Mouse (Mus musculus) midbrain, postnatal 0 days (tissue): ENCODE results near the gene Frmd4b. TPM values are rescaled to one million over a fixed set of nuclear protein-coding genes. Genes with fewer than 3 reads are reported as not detected.
"Not testable (repeated sequence)": the region's sequence is repeated elsewhere in the genome, so short reads cannot be mapped to it uniquely, and the experiment has no call there.

Source experiments
- ATAC-seq: fragments of 200-750 bp; cut with Nextera tagmentation; 2 replicates; pipeline ENCODE4 v1.8.0; 2017; ENCODE audit warnings: moderate number of reproducible peaks, mild to moderate bottlenecking, moderate TSS enrichment, moderate library complexity; ENCODE audit not compliant: low FRiP score
- DNase-seq: peaks from one replicate; pipeline ENCODE4 v3.0.0-alpha.2; 2015; ENCODE audit warnings: low spot score
- H3K27ac ChIP-seq: fragments of 300-500 bp; sonication (generic); 2 replicates; pipeline ENCODE4 v1.5.1; 2014; ENCODE audit warnings: low read depth, mild to moderate bottlenecking, low read length, mixed read lengths
- H3K27me3 ChIP-seq: fragments of 300-500 bp; sonication (generic); 2 replicates; pipeline ENCODE4 v1.6.1; 2014; ENCODE audit warnings: low read length, control low read depth, mixed read lengths; ENCODE audit not compliant: insufficient read depth
- H3K36me3 ChIP-seq: fragments of 300-500 bp; sonication (generic); 2 replicates; pipeline ENCODE4 v1.6.1; 2014; ENCODE audit warnings: low read length, control low read depth, mixed read lengths; ENCODE audit not compliant: insufficient read depth
- H3K4me1 ChIP-seq: fragments of 300-500 bp; sonication (generic); 2 replicates; pipeline ENCODE4 v1.6.1; 2014; ENCODE audit warnings: mild to moderate bottlenecking, control low read depth, antibody characterized with exemption, low read length, mixed read lengths; ENCODE audit not compliant: insufficient read depth
- H3K4me2 ChIP-seq: fragments of 300-500 bp; sonication (generic); 2 replicates; pipeline ENCODE4 v1.6.1; 2014; ENCODE audit warnings: low read depth, mild to moderate bottlenecking, low read length, mixed read lengths; ENCODE audit not compliant: poor library complexity, severe bottlenecking
- H3K4me3 ChIP-seq: fragments of 300-500 bp; sonication (generic); 2 replicates; pipeline ENCODE4 v1.5.1; 2014; ENCODE audit warnings: low read depth, mild to moderate bottlenecking, low read length, moderate library complexity
- H3K9ac ChIP-seq: fragments of 300-500 bp; sonication (generic); replicated peaks from 2 replicates; pipeline ENCODE4 v1.6.1; 2014; ENCODE audit warnings: mild to moderate bottlenecking, low read length, moderate library complexity, mixed read lengths; ENCODE audit not compliant: poor library complexity, severe bottlenecking
- H3K9me3 ChIP-seq: fragments of 300-500 bp; sonication (generic); 2 replicates; pipeline ENCODE4 v1.6.1; 2016; ENCODE audit warnings: low read length, control low read depth
- CTCF ChIP-seq: IDR thresholded peaks from 2 replicates; pipeline ENCODE4 v1.5.1; 2016; ENCODE audit warnings: antibody characterized with exemption, mild to moderate bottlenecking
- WGBS: fragments of 180-500 bp; shearing (Covaris S2); extraction: QIAGEN DNeasy Blood & Tissue Kit; methylation state at CpG from one replicate; pipeline ENCODE4 v1.1.7; 2014; 5-methylcytosine and 5-hydroxymethylcytosine counted together
- polyA plus RNA-seq: library from polyadenylated mRNA; unstranded; fragments of >200 nt; fragmentation: Nextera tagmentation; extraction: Ambion mirVana; gene quantifications from 2 replicates; pipeline ENCODE4 v1.2.1, GENCODE M21; 2015
- total RNA-seq: library from RNA; depleted of rRNA; stranded (reverse); fragments of >200 nt; gene quantifications from 2 replicates; pipeline ENCODE4 v1.2.3, GENCODE M21; 2014

Gene Frmd4b
- total and polyA plus RNA-seq, 2 experiments from 2014 or later, result 7.9 to 20.7 TPM

DNA sequence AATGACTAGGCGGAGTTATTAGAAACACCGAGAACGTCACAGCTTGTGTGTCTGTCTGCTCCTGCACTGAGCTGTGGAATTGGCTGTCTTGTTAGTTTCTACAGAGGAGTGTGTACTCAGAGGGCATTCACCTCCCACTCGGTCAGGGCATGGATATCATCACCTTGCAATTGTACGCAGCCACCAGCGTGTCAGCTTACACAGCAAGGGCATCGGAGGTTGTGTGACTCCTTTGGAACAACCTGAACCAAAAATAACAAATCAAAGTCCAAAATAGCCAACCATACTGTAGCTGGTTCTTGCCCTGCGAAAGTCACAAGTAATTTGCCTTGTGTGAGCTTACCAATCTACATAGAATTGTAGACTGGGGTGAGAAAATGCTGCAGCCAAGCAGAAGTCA, 352.1 kb downstream of the Frmd4b start:
- Histone ChIP-seq H3K4me2 (no peak overlapping the region), H3K4me3 (no peak overlapping the region), H3K27me3 (no peaks in the 10 kb centered on the region), H3K27ac (no peak overlapping the region), H3K36me3 (no peaks in the 10 kb centered on the region), H3K9me3 (no peaks in the 10 kb centered on the region), H3K4me1 (no peaks in the 10 kb centered on the region), H3K9ac (no peak overlapping the region)
- ATAC-seq (no peak), DNase-seq (no peak)
- no peak for TF ChIP-seq CTCF
- 89% methylated on average over 8 of the region's 8 CpGs for WGBS

- not testable (repeated sequence) for H3K4me2 ChIP-seq, H3K9ac ChIP-seq, H3K27ac ChIP-seq, H3K4me1 ChIP-seq, H3K36me3 ChIP-seq, DNase-seq, H3K9me3 ChIP-seq, H3K4me3 ChIP-seq, H3K27me3 ChIP-seq, ATAC-seq
- peak; percentile 39 for TF ChIP-seq CTCF
Observed at GRCm38 (mm10) chr6:97263750-97264149, 353.6 kb downstream of the Frmd4b start.

- Histone ChIP-seq H3K9ac (no peak overlapping the region), H3K36me3 (no peaks in the 10 kb centered on the region), H3K4me3 (no peak overlapping the region), H3K27me3 (no peaks in the 10 kb centered on the region), H3K4me2 (no peak overlapping the region), H3K4me1 (no peaks in the 10 kb centered on the region), H3K9me3 (no peaks in the 10 kb centered on the region), H3K27ac (no peak overlapping the region)
- TF ChIP-seq CTCF, result no peak
- ATAC-seq (no peak), DNase-seq (no peak)
- WGBS, result 77% methylated on average over 4 of the region's 4 CpGs
Observed at GRCm38 (mm10) chr6:97262229-97262628, 355.1 kb downstream of the Frmd4b start.

DNA sequence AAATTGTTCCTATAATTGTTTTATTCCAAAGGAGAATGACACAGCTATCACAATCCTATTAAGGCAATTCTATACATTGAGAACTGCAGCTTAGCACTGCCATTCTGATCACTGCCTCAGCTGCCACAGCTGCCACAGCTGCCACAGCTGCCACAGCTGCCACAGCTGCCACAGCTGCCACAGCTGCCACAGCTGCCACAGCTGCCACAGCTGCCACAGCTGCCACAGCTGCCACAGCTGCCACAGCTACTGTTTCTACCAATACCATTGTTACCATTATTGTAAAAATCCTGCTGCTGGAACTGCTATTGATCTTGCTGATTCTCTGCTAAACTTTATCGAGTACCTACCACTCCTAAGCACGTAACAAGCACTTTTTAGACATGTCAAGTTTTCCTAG, 357.4 kb downstream of the Frmd4b start:
- WGBS, result 82% methylated on average over 2 of the region's 2 CpGs
- H3K36me3 ChIP-seq, H3K9me3 ChIP-seq, H3K4me2 ChIP-seq, DNase-seq, H3K4me3 ChIP-seq, H3K9ac ChIP-seq, ATAC-seq, H3K27me3 ChIP-seq, H3K4me1 ChIP-seq, H3K27ac ChIP-seq: not testable (repeated sequence)

DNA sequence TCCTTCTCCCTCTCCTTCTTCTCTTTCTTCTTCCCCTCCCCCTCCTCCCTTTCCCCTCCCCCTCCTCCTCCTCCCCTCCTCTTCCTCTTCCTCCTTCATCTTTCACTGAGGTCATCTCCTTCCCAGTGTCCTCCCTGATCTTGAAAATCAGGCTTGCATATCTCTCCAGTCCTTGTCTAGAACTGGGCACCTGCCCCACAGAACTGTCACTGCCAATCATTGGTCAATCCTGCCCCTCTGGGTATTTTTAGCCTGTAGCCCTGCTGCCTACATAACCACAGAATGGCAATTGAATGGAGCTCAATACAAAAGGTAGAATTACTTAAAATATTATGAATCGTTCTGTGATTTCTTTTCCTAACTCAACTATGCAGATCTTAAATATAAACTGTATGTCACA, 358.9 kb downstream of the Frmd4b start:
- Histone ChIP-seq H3K36me3 (no peaks in the 10 kb centered on the region), H3K4me1 (no peaks in the 10 kb centered on the region), H3K9ac (no peak overlapping the region), H3K9me3 (no peaks in the 10 kb centered on the region), H3K4me2 (no peak overlapping the region), H3K4me3 (no peak overlapping the region), H3K27ac (no peak overlapping the region), H3K27me3 (no peaks in the 10 kb centered on the region)
- TF ChIP-seq CTCF, result no peak
- ATAC-seq (no peak), DNase-seq (no peak)
- WGBS, result 100% methylated on average over 1 of the region's 1 CpGs

DNA sequence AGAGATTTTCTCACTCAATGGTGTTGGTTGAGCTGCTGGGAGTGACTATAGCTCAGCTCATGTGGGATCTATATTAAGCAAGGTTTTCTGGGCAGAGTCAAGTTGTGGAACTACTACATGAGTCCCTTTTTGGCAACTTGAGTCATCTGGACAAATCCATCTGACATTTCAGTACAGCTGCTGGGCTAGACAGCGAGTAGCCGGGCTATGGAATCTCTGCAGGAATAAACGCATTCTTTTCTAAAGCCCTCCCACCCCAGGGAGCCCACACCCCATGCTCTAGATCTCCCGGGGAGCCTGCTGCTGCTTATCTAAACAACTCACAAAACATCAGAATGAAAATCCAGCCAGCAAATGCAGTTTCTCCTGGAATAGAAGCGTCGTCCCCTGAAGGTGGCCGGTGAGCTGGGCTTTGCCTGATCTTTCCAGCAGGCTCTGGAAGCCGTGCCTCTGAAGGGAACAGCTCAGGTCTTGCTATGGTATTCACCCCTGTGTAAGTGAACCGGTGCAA, 364.6 kb downstream of the Frmd4b start, which contains the start of gene Lmod3:
Gene Lmod3 (minus strand): TSS at position 49 of the 511 bp plus-strand sequence.
- Histone ChIP-seq H3K9me3 (no peaks in the 10 kb centered on the region), H3K27me3 (no peaks in the 10 kb centered on the region), H3K4me1 (no peaks in the 10 kb centered on the region), H3K27ac (no peak within 1 kb of the TSS), H3K9ac (no peak within 1 kb of the TSS), H3K4me3 (no peak within 1 kb of the TSS), H3K36me3 (no peaks in the 10 kb centered on the region), H3K4me2 (no peak within 1 kb of the TSS)
- no peak for TF ChIP-seq CTCF
- no peak for ATAC-seq
- DNase-seq, result no peak
- WGBS, result 28% methylated on average over 9 of the region's 9 CpGs
